Mouse (Mus musculus): Measurements from ENCODE around the gene Tnpo2.
A peak's percentile ranks its signal among the peaks of the same experiment; 100 is the strongest.

Tnpo2 gene

GRCm38 (mm10) chr8:85036718-85037365, at the start of gene Tnpo2:
TSS of gene Tnpo2 (plus strand) at chr8:85036915.
- peak; percentile 87 to 89 for DNase-seq (ENCODE audit: low spot score in 2 of 2)

GRCm38 (mm10) chr8:84987388-84987787, 49.3 kb upstream of the Tnpo2 start:
- no peak for DNase-seq (ENCODE audit: low spot score in 2 of 2)

- no peak for DNase-seq (ENCODE audit: low spot score in 2 of 2)
These were observed 48.8 kb upstream of the Tnpo2 start for GRCm38 (mm10) chr8:84987903-84988302.

GRCm38 (mm10) chr8:84989311-84989731, 47.4 kb upstream of the Tnpo2 start:
- DNase-seq (ENCODE audit: low spot score in 2 of 2) = peak; percentile 58 to 71

- DNase-seq (ENCODE audit: low spot score in 2 of 2) = peak; percentile 89 to 95
These were observed 46.9 kb upstream of the Tnpo2 start for GRCm38 (mm10) chr8:84989810-84990209.

- peak; percentile 95 to 98 for DNase-seq (ENCODE audit: low spot score in 2 of 2)
These were observed 46.4 kb upstream of the Tnpo2 start, which contains the start of gene Hook2 for GRCm38 (mm10) chr8:84990349-84990748. TSS of gene Hook2 (plus strand) at chr8:84990603.

GRCm38 (mm10) chr8:84990836-84991235, 45.9 kb upstream of the Tnpo2 start:
- DNase-seq (ENCODE audit: low spot score in 2 of 2) = peak; percentile 63 to 74

GRCm38 (mm10) chr8:84994375-84994774, 42.3 kb upstream of the Tnpo2 start:
- DNase-seq (ENCODE audit: low spot score in 2 of 2) = no peak

GRCm38 (mm10) chr8:84995680-84996079, 41.0 kb upstream of the Tnpo2 start:
- DNase-seq (ENCODE audit: low spot score in 2 of 2) = no peak

- no peak for DNase-seq (ENCODE audit: low spot score in 2 of 2)
These were observed 39.7 kb upstream of the Tnpo2 start for GRCm38 (mm10) chr8:84996978-84997377.

GRCm38 (mm10) chr8:84997649-84998295, 38.9 kb upstream of the Tnpo2 start:
- peak; percentile 71 to 93 for DNase-seq (ENCODE audit: low spot score in 2 of 2)

- DNase-seq (ENCODE audit: low spot score in 2 of 2) = peak in 1 of 2 experiments; percentile 32
These were observed 29.0 kb upstream of the Tnpo2 start for GRCm38 (mm10) chr8:85007686-85008085.

- no peak for DNase-seq (ENCODE audit: low spot score in 2 of 2)
These were observed 25.5 kb upstream of the Tnpo2 start for GRCm38 (mm10) chr8:85011242-85011641.

GRCm38 (mm10) chr8:85013230-85013840, 23.4 kb upstream of the Tnpo2 start:
- DNase-seq (ENCODE audit: low spot score in 2 of 2) = peak in 1 of 2 experiments; percentile 45

GRCm38 (mm10) chr8:85014431-85014830, 22.3 kb upstream of the Tnpo2 start, which contains the start of gene Best2:
TSS of gene Best2 (minus strand) at chr8:85014531.
- no peak for DNase-seq (ENCODE audit: low spot score in 2 of 2)

- DNase-seq (ENCODE audit: low spot score in 2 of 2) = peak in 1 of 2 experiments; percentile 41
These were observed 20.0 kb upstream of the Tnpo2 start for GRCm38 (mm10) chr8:85016724-85017123.

GRCm38 (mm10) chr8:85017209-85017608, 19.5 kb upstream of the Tnpo2 start:
- no peak for DNase-seq (ENCODE audit: low spot score in 2 of 2)

GRCm38 (mm10) chr8:85021514-85022055, 15.1 kb upstream of the Tnpo2 start:
- no peak for DNase-seq (ENCODE audit: low spot score in 2 of 2)

- no peak for DNase-seq (ENCODE audit: low spot score in 2 of 2)
These were observed 12.9 kb upstream of the Tnpo2 start for GRCm38 (mm10) chr8:85023846-85024245.

GRCm38 (mm10) chr8:85025098-85025932, 11.4 kb upstream of the Tnpo2 start, which contains the start of gene Asna1:
TSS of gene Asna1 (minus strand) at chr8:85025281.
- peak; percentile 65 to 76 for DNase-seq (ENCODE audit: low spot score in 2 of 2)
